Mouse (Mus musculus) natural killer cell, adult 2 months (primary cell): ENCODE measurements around the gene Vasp.

ENCODE experiments used
- DNase-seq, 2 experiments: peaks; one replicate each; pipeline ENCODE4 v3.0.0; 2022; ENCODE audit warnings: low spot score in 2 of 2

Gene Vasp

GRCm38 (mm10) chr7:19270509-19271237, 944 bp downstream of the Vasp start:
- peak in 1 of 2 experiments; percentile 20 for DNase-seq

DNA sequence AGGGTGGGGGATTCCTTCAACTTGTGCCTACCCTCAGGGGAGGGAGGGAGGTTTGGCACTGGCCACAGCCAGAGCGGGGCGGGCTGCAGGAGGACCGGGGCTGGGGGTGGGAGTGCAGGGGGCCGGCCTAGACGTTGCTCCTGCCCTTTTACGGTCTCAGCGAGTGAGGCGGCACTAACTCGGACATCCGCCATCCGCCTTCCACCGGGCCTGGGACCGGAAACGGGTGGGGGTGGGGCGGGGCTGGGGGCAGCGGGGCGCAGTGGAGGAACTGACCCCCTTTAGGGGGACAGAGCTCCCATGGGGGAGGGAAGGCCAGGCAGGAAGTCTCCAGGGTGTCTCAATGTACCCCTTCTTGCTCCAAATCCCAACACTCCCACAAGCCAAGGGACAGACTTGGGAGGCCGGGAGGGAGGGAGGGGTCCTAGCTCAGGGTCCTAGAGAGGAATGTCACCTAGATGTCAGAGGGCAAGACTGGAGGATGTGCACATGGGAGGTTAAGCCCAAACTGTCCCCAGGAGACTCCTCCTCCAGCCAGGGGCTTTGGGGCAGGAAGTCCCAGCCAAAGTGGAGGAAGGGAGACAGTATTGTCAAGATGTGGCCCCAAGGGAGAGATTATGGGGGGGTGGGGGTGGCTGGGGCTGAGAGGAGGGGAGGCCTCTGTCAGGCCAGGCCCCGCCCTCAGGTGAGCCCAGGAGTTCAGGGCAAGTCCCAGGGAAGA, 1.7 kb downstream of the Vasp start:
- peak; percentile 36 for DNase-seq

DNA sequence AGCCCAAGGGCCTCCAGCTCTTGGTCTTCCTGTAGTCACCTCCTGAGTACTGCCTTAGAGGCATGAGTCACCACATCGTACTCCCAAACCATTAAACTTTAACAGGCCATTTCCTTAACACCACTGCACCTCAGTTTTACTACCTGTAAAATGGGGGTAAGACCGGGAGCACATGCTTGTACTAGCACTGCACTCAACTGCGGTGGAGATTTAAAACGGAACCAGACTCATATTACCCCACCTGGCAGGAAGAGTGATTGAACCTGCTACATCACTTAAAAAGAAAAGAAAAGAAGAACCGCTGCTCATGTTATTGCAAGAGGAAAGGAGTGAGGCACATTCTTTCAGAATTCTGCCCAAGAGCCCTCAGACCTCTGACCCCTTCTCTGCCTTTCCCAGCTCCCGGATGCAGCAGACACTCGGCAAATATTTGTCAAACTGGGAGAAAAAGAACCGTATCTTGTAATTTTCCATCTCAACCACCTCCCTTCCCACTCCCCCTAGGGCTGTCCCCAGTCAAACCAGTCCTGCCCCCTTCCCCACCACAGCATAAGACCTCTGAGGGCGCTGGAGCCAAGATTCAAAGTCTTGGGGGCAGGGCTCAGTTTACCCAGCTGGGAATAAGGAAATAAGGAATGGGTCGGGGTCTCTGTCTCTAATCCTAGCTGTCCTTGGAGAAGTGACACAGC, 2.5 kb downstream of the Vasp start:
- DNase-seq: peak in 1 of 2 experiments; percentile 17

DNA sequence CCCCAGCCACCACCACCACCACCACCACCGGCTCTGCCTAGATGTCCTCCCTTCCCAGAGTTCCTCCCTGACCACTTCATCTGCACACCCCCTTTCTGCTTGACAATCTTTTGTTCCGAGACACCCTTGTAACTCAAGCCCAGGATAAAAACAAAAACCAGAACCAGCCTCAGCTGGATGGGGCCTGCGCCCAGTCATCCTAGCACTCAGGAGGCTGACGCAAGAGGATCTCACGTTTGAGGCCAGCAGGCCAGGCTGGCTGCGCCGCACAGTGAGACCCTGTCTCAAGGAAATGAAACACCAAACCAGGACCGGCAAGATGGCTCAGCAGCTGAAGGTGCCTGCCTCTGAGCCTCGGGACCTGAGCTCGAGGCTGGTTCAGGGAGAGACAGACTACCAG, 4.6 kb downstream of the Vasp start:
- peak; percentile 20 to 22 for DNase-seq

DNA sequence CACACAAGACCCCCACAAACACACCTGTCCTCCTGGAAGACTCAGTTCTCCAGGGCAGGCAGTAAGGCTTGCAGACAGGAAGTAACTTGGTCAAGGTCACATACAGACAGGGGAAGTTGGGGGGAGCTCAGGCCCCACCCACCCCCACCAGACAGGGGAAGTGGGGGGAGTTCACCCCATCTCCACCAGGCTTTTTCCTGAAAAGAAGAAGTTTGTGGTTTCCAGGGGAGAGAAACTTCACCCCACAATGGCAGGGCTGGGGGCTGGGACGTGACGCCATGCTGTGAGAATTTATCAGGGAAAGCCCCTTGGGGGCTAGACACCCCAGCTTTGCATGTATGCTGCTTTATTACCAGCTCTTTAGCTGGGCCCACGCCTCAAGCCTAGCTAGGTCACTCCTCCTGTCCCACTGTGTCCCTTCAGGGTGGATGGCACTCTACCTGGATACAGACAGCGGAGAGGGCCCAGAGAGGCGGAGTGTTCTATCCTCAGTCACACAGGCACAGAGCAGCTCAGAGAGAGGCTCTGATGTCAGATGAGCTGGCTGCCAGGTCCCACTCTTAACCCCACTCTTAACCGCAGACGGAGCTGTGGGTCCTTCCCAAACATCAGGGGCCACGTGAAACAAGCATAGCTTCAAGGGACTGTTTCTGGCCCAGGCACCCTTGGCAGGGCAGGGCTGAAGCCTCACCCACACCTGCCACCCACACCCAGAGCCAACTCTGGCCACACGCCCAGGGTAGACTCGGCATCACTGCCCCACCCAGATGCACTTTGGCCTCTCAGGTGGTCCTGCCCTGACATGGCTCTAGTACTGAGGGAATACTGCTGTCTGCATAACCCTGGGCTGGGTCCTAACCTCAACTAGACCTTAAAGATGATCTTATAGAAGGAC, 5.4 kb downstream of the Vasp start:
- peak; percentile 65 to 84 for DNase-seq

- DNase-seq: no peak
Observed at GRCm38 (mm10) chr7:19265147-19265546, 6.5 kb downstream of the Vasp start.

- DNase-seq: no peak
Observed at GRCm38 (mm10) chr7:19258336-19258735, 13.3 kb downstream of the Vasp start.

GRCm38 (mm10) chr7:19257390-19258022, 14.1 kb downstream of the Vasp start:
- DNase-seq: no peak

DNA sequence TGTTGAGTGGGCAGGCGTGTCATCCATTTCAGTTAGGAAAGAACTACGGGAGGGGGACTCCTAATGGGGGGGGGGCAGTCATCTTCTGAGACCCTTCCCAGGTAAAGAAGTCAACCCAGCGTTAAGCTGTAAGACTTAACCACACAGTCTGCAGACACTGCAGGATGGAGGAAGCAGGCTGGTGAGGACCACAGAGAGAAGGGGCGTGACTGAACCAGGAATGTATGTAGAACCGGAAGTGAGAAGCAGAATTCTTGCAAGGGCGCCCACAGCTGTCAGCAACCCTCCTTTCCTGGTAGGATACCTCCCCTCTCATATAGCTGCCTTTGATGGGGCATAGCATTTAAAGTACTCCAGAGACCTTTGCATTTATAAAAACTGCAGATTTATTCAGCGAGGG, 15.1 kb downstream of the Vasp start:
- no peak for DNase-seq

DNA sequence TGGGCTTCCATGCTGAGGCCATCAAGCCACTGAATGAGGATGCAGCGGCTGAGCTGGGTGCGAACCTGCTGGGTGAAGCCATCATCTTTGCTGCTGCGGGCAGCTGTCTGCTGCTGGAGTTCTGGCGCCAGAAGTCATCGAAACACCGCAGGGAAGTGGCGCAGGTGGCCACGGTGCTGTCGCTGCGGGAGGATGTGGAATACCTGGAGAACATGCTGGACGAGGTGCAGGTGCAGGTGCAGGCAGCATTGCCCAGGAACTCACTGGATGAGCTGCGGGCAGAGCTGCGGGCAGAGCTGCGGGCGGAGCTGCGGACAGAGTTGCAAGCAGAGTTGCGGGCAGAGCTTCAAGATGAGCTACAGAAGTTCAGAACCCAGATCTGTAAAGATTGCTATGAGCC, 16.2 kb downstream of the Vasp start:
- DNase-seq: no peak

- DNase-seq: no peak
Observed at GRCm38 (mm10) chr7:19253437-19253836, 18.2 kb downstream of the Vasp start.

GRCm38 (mm10) chr7:19252078-19252477, 19.5 kb downstream of the Vasp start:
- no peak for DNase-seq

- DNase-seq: no peak
Observed at GRCm38 (mm10) chr7:19247511-19247910, 24.1 kb downstream of the Vasp start.

- no peak for DNase-seq
Observed at GRCm38 (mm10) chr7:19246855-19247254, 24.8 kb downstream of the Vasp start.

- no peak for DNase-seq
Observed at GRCm38 (mm10) chr7:19245083-19245482, 26.5 kb downstream of the Vasp start.

GRCm38 (mm10) chr7:19243858-19244257, 27.8 kb downstream of the Vasp start:
- DNase-seq: no peak

GRCm38 (mm10) chr7:19242005-19242404, 29.6 kb downstream of the Vasp start:
- no peak for DNase-seq

DNA sequence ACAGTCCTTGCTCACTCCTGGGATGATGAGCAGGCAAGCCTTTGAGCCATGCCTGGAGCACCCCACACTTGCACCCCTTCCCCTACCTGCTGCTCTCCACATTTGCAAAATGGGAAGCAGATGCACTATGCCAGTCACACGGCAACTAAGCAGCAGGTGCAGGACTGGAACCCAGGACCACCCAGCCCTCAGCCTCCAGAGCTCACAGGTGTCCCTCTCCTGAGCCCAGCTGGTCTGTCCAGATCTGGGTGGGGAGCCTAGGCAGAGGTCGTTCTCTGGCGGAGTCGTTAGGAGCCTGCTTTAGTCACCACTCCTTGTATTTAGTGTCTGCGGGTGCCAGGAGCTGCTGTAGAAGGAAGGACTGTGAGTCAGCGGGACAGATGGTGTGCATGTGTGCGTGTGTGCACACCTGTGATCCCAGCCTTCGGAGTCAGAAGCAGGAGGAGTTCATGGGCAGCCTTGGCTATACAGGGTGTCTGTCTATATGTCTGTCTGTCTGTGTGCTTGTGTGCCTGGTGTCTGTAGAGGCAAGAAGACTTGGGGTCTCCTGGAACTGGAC, 30.6 kb downstream of the Vasp start:
- no peak for DNase-seq

DNA sequence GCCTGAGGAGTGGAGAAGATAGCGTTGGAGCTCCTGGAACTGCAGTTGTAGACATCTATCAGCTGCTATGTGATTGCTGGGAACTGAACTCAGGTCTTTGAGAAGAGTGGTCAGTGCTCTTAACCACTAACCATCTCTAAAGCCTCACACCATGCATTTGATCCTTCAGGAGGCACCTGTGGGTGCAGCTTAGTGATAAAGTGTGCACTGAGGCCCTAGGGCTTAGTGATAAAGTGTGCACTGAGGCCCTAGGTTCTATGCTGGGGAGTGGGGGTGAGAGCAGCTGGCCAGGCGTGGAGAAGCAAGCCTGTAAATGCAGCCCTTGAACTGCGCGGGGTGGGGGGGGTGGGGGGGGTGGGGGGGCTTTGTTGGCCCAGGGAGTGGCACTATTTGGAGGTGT, 31.6 kb downstream of the Vasp start:
- no peak for DNase-seq

DNA sequence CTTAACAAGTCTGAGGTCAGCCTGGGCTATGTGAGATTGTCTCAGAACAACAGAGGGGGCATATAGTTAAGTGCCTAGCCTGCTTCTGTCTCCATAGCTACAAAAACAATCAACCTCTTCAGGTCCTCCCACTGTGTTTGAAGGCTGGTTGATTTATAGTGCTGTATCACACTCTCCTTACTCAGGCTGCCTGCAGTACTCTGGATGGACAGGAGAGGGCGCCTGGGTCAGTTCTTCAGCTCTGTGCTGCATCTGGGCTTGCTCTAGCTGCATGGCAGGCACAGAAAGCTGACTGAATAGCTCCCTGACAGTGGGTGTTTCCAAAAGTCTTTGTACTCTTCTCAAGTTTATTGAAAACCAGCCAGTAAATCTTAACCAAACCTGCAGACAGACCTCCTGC, 32.2 kb downstream of the Vasp start:
- DNase-seq: peak; percentile 82 to 89

DNA sequence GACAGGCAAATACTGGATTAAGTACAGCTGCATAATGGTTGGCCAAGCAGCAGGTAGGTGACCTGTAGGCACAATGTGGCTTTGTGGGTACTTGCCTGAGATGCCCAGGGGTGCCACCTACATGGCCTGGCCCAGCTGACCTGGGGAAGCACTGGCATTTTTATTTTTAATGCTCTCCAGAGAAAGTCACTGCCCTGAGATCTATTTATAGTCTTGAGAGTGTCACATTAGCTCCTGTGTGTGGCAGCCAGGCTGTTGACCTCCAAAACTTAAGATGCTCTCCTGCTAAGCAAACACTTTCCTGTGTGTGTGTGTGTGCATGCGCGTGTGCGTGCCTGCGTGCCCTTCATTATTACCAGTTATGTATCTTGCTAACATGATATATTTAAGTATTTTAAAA, 33.3 kb downstream of the Vasp start:
- DNase-seq: no peak
